In genomic region chr3:31098556-31098955, GRCm38 (mm10) we compare ENCODE assay signal across 11 mouse cellular contexts. TPM values are rescaled to one million over a fixed set of nuclear protein-coding genes. Genes with fewer than 3 reads are reported as not detected.
DNase-seq lines count a peak whose midpoint lies in the region; ATAC-seq and TF ChIP-seq lines count a peak whose summit lies in the region.
"Had no signal": no experiment of that assay in that cellular context is flagged by ENCODE, and none has a peak within 500 bp of the region (broad histone marks: within the 10 kb centered on the region; RNA-seq: fewer than 3 reads in every experiment).

No protein-coding gene starts in this region.

- TF ChIP-seq CTCF in left cerebral cortex, adult 2 months (IDR thresholded peaks at IDR 0.05), result no peak

- no peaks in the 10 kb centered on the region for H3K9me3 ChIP-seq in forebrain, embryonic 10.5 days
- no peaks in the 10 kb centered on the region for H3K9me3 ChIP-seq in forebrain, embryonic 15.5 days
- no peaks in the 10 kb centered on the region for H3K9me3 ChIP-seq in hindbrain, embryonic 10.5 days
- H3K9me3 ChIP-seq in midbrain, embryonic 15.5 days, result no peaks in the 10 kb centered on the region
- H3K9me3 ChIP-seq: liver, embryonic 13.5 days had no signal

- H3K4me1 ChIP-seq in forebrain, embryonic 10.5 days, result peaks cover 43% of the 10 kb centered on the region
- peaks cover 53% of the 10 kb centered on the region for H3K4me1 ChIP-seq in forebrain, embryonic 15.5 days
- H3K4me1 ChIP-seq in hindbrain, embryonic 10.5 days (replicated peaks), result peaks cover 66% of the 10 kb centered on the region
- H3K4me1 ChIP-seq in midbrain, embryonic 15.5 days, result peaks cover 42% of the 10 kb centered on the region

- no peak overlapping the region for H3K27ac ChIP-seq in forebrain, embryonic 10.5 days
- H3K27ac ChIP-seq in forebrain, embryonic 15.5 days (replicated peaks), result no peak overlapping the region
- H3K27ac ChIP-seq in left cerebral cortex, adult 2 months, result no peak overlapping the region
- no peak overlapping the region for H3K27ac ChIP-seq in hindbrain, embryonic 10.5 days
- no peak overlapping the region for H3K27ac ChIP-seq in midbrain, embryonic 15.5 days
- H3K27ac ChIP-seq: liver, embryonic 13.5 days had no signal

- H3K36me3 ChIP-seq in forebrain, embryonic 10.5 days (replicated peaks), result peaks cover 41% of the 10 kb centered on the region
- H3K36me3 ChIP-seq in forebrain, embryonic 15.5 days, result no peaks in the 10 kb centered on the region
- peaks cover 36% of the 10 kb centered on the region for H3K36me3 ChIP-seq in hindbrain, embryonic 10.5 days
- no peaks in the 10 kb centered on the region for H3K36me3 ChIP-seq in midbrain, embryonic 15.5 days (replicated peaks)
- H3K36me3 ChIP-seq: liver, embryonic 13.5 days had no signal

- H3K9ac ChIP-seq in forebrain, embryonic 15.5 days (replicated peaks), result no peak overlapping the region
- no peak overlapping the region for H3K9ac ChIP-seq in midbrain, embryonic 15.5 days
- H3K9ac ChIP-seq: liver, embryonic 13.5 days had no signal

- no peak for ATAC-seq in forebrain, embryonic 15.5 days (replicated peaks)
- ATAC-seq in midbrain, embryonic 15.5 days (replicated peaks), result no peak

- intact Hi-C loops in left cerebral cortex, adult 2 months (cut with DNase I), result no loop called here
- intact Hi-C loops in left cerebral cortex, postnatal 36 days (cut with DNase I), result loop anchor here (10.0 kb wide), 1 partner anchor 504 kb away; the partner anchor contains the start of gene Actrt3

- peak overlapping the region; percentile 26; the same call in 1 of the 2 replicates for H3K4me3 ChIP-seq in forebrain, embryonic 10.5 days
- no peak overlapping the region for H3K4me3 ChIP-seq in forebrain, embryonic 15.5 days
- H3K4me3 ChIP-seq in left cerebral cortex, adult 2 months, result peak overlapping the region; percentile 33; the same call in 1 of the 2 replicates
- H3K4me3 ChIP-seq in hindbrain, embryonic 10.5 days, result peak overlapping the region; percentile 100
- no peak overlapping the region for H3K4me3 ChIP-seq in midbrain, embryonic 15.5 days
- H3K4me3 ChIP-seq: erythroblast, embryonic 14.5 days; liver, embryonic 13.5 days had no signal

- DNase-seq in forebrain, embryonic 10.5 days (ENCODE audit: extremely low spot score, low spot score), result no peak
- DNase-seq in left cerebral cortex, adult 2 months (ENCODE audit: extremely low spot score in 1 of 2, low spot score in 2 of 2), result no peak
- DNase-seq in left cerebral cortex, postnatal 36 days (ENCODE audit: low spot score in 2 of 2), result no peak
- no peak for DNase-seq in hindbrain, embryonic 10.5 days (ENCODE audit: low spot score)
- DNase-seq in left cerebral cortex, adult 11 months (ENCODE audit: low spot score), result no peak
- DNase-seq in spleen, postnatal 14 days (ENCODE audit: low spot score in 2 of 2), result no peak
- DNase-seq: liver, embryonic 13.5 days had no signal

- WGBS in forebrain, embryonic 10.5 days, result 94% methylated on average over 1 of the region's 1 CpGs
- WGBS in forebrain, embryonic 15.5 days, result 73% methylated on average over 1 of the region's 1 CpGs
- WGBS in hindbrain, embryonic 10.5 days, result 96% methylated on average over 1 of the region's 1 CpGs
- 82% methylated on average over 1 of the region's 1 CpGs for WGBS in midbrain, embryonic 15.5 days

- H3K27me3 ChIP-seq in forebrain, embryonic 10.5 days (ENCODE audit: poor library complexity, severe bottlenecking), result no peaks in the 10 kb centered on the region
- H3K27me3 ChIP-seq in forebrain, embryonic 15.5 days, result no peaks in the 10 kb centered on the region
- H3K27me3 ChIP-seq in hindbrain, embryonic 10.5 days (ENCODE audit: insufficient read depth, poor library complexity, severe bottlenecking), result no peaks in the 10 kb centered on the region
- no peaks in the 10 kb centered on the region for H3K27me3 ChIP-seq in midbrain, embryonic 15.5 days (replicated peaks)
- H3K27me3 ChIP-seq: liver, embryonic 13.5 days had no signal

- no peak overlapping the region; the same call in 1 of the 2 replicates for H3K4me2 ChIP-seq in forebrain, embryonic 15.5 days (replicated peaks)
- peak overlapping the region; percentile 28; the same call in 1 of the 2 replicates for H3K4me2 ChIP-seq in midbrain, embryonic 15.5 days
- H3K4me2 ChIP-seq: liver, embryonic 13.5 days had no signal

RNA-seq across cellular contexts. Expression of gene Skil, which starts 3.7 kb away (rescaled TPM):
- polyA plus RNA-seq in forebrain, embryonic 10.5 days (2016; fragmentation: Nextera tagmentation; extraction: Ambion mirVana), result 24.2 and 25.5 TPM in 2 replicates
- 28.6 and 30.7 TPM in 2 replicates for polyA plus RNA-seq in forebrain, embryonic 15.5 days (2015; fragmentation: Nextera tagmentation; extraction: Ambion mirVana)
- 10 to 100 TPM; 65.8 to 68.1 TPM for total RNA-seq in left cerebral cortex, adult 2 months (2021)
- 10 to 100 TPM; 59.6 to 59.7 TPM for total RNA-seq in left cerebral cortex, postnatal 36 days (2021)
- polyA plus RNA-seq in hindbrain, embryonic 10.5 days (2016; fragmentation: Nextera tagmentation; extraction: Ambion mirVana), result 34.4 and 37.3 TPM in 2 replicates
- polyA plus RNA-seq in midbrain, embryonic 15.5 days (2015; fragmentation: Nextera tagmentation; extraction: Ambion mirVana), result 25.9 and 29.5 TPM in 2 replicates

RNA-seq across cellular contexts. Expression of gene Cldn11, which starts 51.2 kb away (rescaled TPM):
- polyA plus RNA-seq in forebrain, embryonic 10.5 days (2016; fragmentation: Nextera tagmentation; extraction: Ambion mirVana), result 9.0 TPM in 2 replicates
- 34.8 and 40.0 TPM in 2 replicates for polyA plus RNA-seq in forebrain, embryonic 15.5 days (2015; fragmentation: Nextera tagmentation; extraction: Ambion mirVana)
- 10 to 100 TPM; 73.8 to 75.7 TPM for total RNA-seq in left cerebral cortex, adult 2 months (2021)
- total RNA-seq in left cerebral cortex, postnatal 36 days (2021), result 100 to 1,000 TPM; 132 to 218 TPM
- polyA plus RNA-seq in hindbrain, embryonic 10.5 days (2016; fragmentation: Nextera tagmentation; extraction: Ambion mirVana), result 8.2 and 9.6 TPM in 2 replicates
- 57.8 and 75.1 TPM in 2 replicates for polyA plus RNA-seq in midbrain, embryonic 15.5 days (2015; fragmentation: Nextera tagmentation; extraction: Ambion mirVana)
- total RNA-seq: neutrophil, adult 5-6 weeks had no signal
- polyA plus RNA-seq: erythroblast, embryonic 14.5 days had no signal

Comparison
In these comparisons a context has a peak if more than half of its experiments do, and no peak if none do; other contexts are left out.
1. H3K4me3 ChIP-seq: peak in forebrain, embryonic 10.5 days (single experiment), left cerebral cortex, adult 2 months (single experiment) and hindbrain, embryonic 10.5 days (single experiment); none in forebrain, embryonic 15.5 days (single experiment) and midbrain, embryonic 15.5 days (single experiment).